Mouse (Mus musculus) midbrain, postnatal 0 days (tissue): ENCODE results near the gene Zdhhc22. TPM values are rescaled to one million over a fixed set of nuclear protein-coding genes. Genes with fewer than 3 reads are reported as not detected.

Source experiments
- ATAC-seq: fragments of 200-750 bp; cut with Nextera tagmentation; 2 replicates; pipeline ENCODE4 v1.8.0; 2017; ENCODE audit warnings: moderate number of reproducible peaks, mild to moderate bottlenecking, moderate TSS enrichment, moderate library complexity; ENCODE audit not compliant: low FRiP score
- DNase-seq: peaks from one replicate; pipeline ENCODE4 v3.0.0-alpha.2; 2015; ENCODE audit warnings: low spot score
- H3K27ac ChIP-seq: fragments of 300-500 bp; sonication (generic); 2 replicates; pipeline ENCODE4 v1.5.1; 2014; ENCODE audit warnings: low read depth, mild to moderate bottlenecking, low read length, mixed read lengths
- H3K27me3 ChIP-seq: fragments of 300-500 bp; sonication (generic); 2 replicates; pipeline ENCODE4 v1.6.1; 2014; ENCODE audit warnings: low read length, control low read depth, mixed read lengths; ENCODE audit not compliant: insufficient read depth
- H3K36me3 ChIP-seq: fragments of 300-500 bp; sonication (generic); 2 replicates; pipeline ENCODE4 v1.6.1; 2014; ENCODE audit warnings: low read length, control low read depth, mixed read lengths; ENCODE audit not compliant: insufficient read depth
- H3K4me1 ChIP-seq: fragments of 300-500 bp; sonication (generic); 2 replicates; pipeline ENCODE4 v1.6.1; 2014; ENCODE audit warnings: mild to moderate bottlenecking, control low read depth, antibody characterized with exemption, low read length, mixed read lengths; ENCODE audit not compliant: insufficient read depth
- H3K4me2 ChIP-seq: fragments of 300-500 bp; sonication (generic); 2 replicates; pipeline ENCODE4 v1.6.1; 2014; ENCODE audit warnings: low read depth, mild to moderate bottlenecking, low read length, mixed read lengths; ENCODE audit not compliant: poor library complexity, severe bottlenecking
- H3K4me3 ChIP-seq: fragments of 300-500 bp; sonication (generic); 2 replicates; pipeline ENCODE4 v1.5.1; 2014; ENCODE audit warnings: low read depth, mild to moderate bottlenecking, low read length, moderate library complexity
- H3K9ac ChIP-seq: fragments of 300-500 bp; sonication (generic); replicated peaks from 2 replicates; pipeline ENCODE4 v1.6.1; 2014; ENCODE audit warnings: mild to moderate bottlenecking, low read length, moderate library complexity, mixed read lengths; ENCODE audit not compliant: poor library complexity, severe bottlenecking
- H3K9me3 ChIP-seq: fragments of 300-500 bp; sonication (generic); 2 replicates; pipeline ENCODE4 v1.6.1; 2016; ENCODE audit warnings: low read length, control low read depth
- CTCF ChIP-seq: IDR thresholded peaks from 2 replicates; pipeline ENCODE4 v1.5.1; 2016; ENCODE audit warnings: antibody characterized with exemption, mild to moderate bottlenecking
- whole genome bisulfite sequencing: fragments of 180-500 bp; shearing (Covaris S2); extraction: QIAGEN DNeasy Blood & Tissue Kit; methylation state at CpG from one replicate; pipeline ENCODE4 v1.1.7; 2014; 5-methylcytosine and 5-hydroxymethylcytosine counted together
- polyA plus RNA-seq: library from polyadenylated mRNA; unstranded; fragments of >200 nt; fragmentation: Nextera tagmentation; extraction: Ambion mirVana; gene quantifications from 2 replicates; pipeline ENCODE4 v1.2.1, GENCODE M21; 2015
- total RNA-seq: library from RNA; depleted of rRNA; stranded (reverse); fragments of >200 nt; gene quantifications from 2 replicates; pipeline ENCODE4 v1.2.3, GENCODE M21; 2014

Zdhhc22 gene
- total and polyA plus RNA-seq, 2 experiments from 2014 or later: 21.9 to 32.2 TPM

- no peak for TF ChIP-seq CTCF
- Histone ChIP-seq H3K27ac (no peak overlapping the region), H3K4me1 (peaks cover 20% of the 10 kb centered on the region), H3K9ac (no peak overlapping the region), H3K4me2 (no peak overlapping the region), H3K27me3 (no peaks in the 10 kb centered on the region), H3K4me3 (no peak overlapping the region), H3K36me3 (no peaks in the 10 kb centered on the region), H3K9me3 (no peaks in the 10 kb centered on the region)
- ATAC-seq (no peak), DNase-seq (no peak)
- 29% methylated on average over 4 of the region's 4 CpGs for WGBS
These were observed 3.9 kb upstream of the Zdhhc22 start for GRCm38 (mm10) chr12:86994166-86994565.

- Histone ChIP-seq H3K9me3 (no peaks in the 10 kb centered on the region), H3K4me1 (peaks cover 24% of the 10 kb centered on the region), H3K4me2 (peak overlapping the region; percentile 90), H3K27ac (peak overlapping the region; percentile 77), H3K4me3 (peak overlapping the region; percentile 72), H3K27me3 (peaks cover 7% of the 10 kb centered on the region; the same call in 1 of the 2 replicates), H3K36me3 (peaks cover 3% of the 10 kb centered on the region; the same call in 1 of the 2 replicates), H3K9ac (peak overlapping the region; percentile 86)
- 44% methylated on average over 2 of the region's 2 CpGs for WGBS
- no peak; the same call in 1 of the 2 replicates for ATAC-seq
- no peak for DNase-seq
- no peak for TF ChIP-seq CTCF
These were observed 503 bp upstream of the Zdhhc22 start for GRCm38 (mm10) chr12:86990755-86991110.

GRCm38 (mm10) chr12:86989378-86989777 is 852 bp downstream of the Zdhhc22 start:
- TF ChIP-seq CTCF: no peak
- no peaks in the 10 kb centered on the region for H3K9me3 ChIP-seq
- DNase-seq: no peak
- WGBS: 2% methylated on average over 15 of the region's 15 CpGs
- H3K27me3 ChIP-seq: peaks cover 7% of the 10 kb centered on the region; the same call in 1 of the 2 replicates
- H3K36me3 ChIP-seq: peaks cover 3% of the 10 kb centered on the region; the same call in 1 of the 2 replicates
- H3K4me2 ChIP-seq: peak overlapping the region; percentile 90
- ATAC-seq: 0 out of 2 replicates have a peak, but pooled peaks have one; percentile 14
- peaks cover 24% of the 10 kb centered on the region for H3K4me1 ChIP-seq
- peak overlapping the region; percentile 72 for H3K4me3 ChIP-seq
- H3K9ac ChIP-seq: peak overlapping the region; percentile 86
- 0 out of 2 replicates have a peak overlapping the region, but pooled peaks have one; percentile 77 for H3K27ac ChIP-seq

- ATAC-seq: no peak
- no peak for TF ChIP-seq CTCF
- Histone ChIP-seq H3K4me3 (no peak overlapping the region), H3K27me3 (peaks cover 7% of the 10 kb centered on the region; the same call in 1 of the 2 replicates), H3K9ac (no peak overlapping the region), H3K9me3 (no peaks in the 10 kb centered on the region), H3K27ac (no peak overlapping the region), H3K4me2 (peak overlapping the region; percentile 90; the same call in 1 of the 2 replicates), H3K36me3 (peaks cover 3% of the 10 kb centered on the region; the same call in 1 of the 2 replicates), H3K4me1 (peaks cover 31% of the 10 kb centered on the region)
- 52% methylated on average over 16 of the region's 16 CpGs for WGBS
- no peak for DNase-seq
These were observed 2.0 kb downstream of the Zdhhc22 start for GRCm38 (mm10) chr12:86988227-86988626.

- Histone ChIP-seq H3K9ac (no peak overlapping the region), H3K27ac (no peak overlapping the region), H3K4me3 (no peak overlapping the region), H3K9me3 (no peaks in the 10 kb centered on the region), H3K4me1 (peaks cover 19% of the 10 kb centered on the region; the same call in 1 of the 2 replicates), H3K36me3 (peaks cover 3% of the 10 kb centered on the region; the same call in 1 of the 2 replicates), H3K27me3 (peaks cover 7% of the 10 kb centered on the region; the same call in 1 of the 2 replicates), H3K4me2 (no peak overlapping the region)
- 76% methylated on average over 4 of the region's 4 CpGs for WGBS
- no peak for ATAC-seq
- no peak for TF ChIP-seq CTCF
- DNase-seq: no peak
These were observed 3.7 kb downstream of the Zdhhc22 start for GRCm38 (mm10) chr12:86986562-86986961.

- ATAC-seq (no peak), DNase-seq (peak; percentile 42)
- 4% methylated on average over 6 of the region's 6 CpGs for WGBS
- Histone ChIP-seq H3K9me3 (no peaks in the 10 kb centered on the region), H3K27ac (no peak overlapping the region), H3K9ac (no peak overlapping the region), H3K27me3 (peaks cover 7% of the 10 kb centered on the region; the same call in 1 of the 2 replicates), H3K4me1 (peaks cover 12% of the 10 kb centered on the region; the same call in 1 of the 2 replicates), H3K36me3 (peaks cover 3% of the 10 kb centered on the region; the same call in 1 of the 2 replicates), H3K4me3 (no peak overlapping the region), H3K4me2 (peak overlapping the region; percentile 40; the same call in 1 of the 2 replicates)
- no peak for TF ChIP-seq CTCF
These were observed 6.1 kb downstream of the Zdhhc22 start for GRCm38 (mm10) chr12:86984194-86984555.
